Mouse (Mus musculus) urinary bladder, adult 2 months (tissue): ENCODE measurements around the gene Olfr1034. TPM values are rescaled to one million over a fixed set of nuclear protein-coding genes. Genes with fewer than 3 reads are reported as not detected.
"Not testable (repeated sequence)": the region's sequence is repeated elsewhere in the genome, so short reads cannot be mapped to it uniquely, and the experiment has no call there.

ENCODE experiments used
- DNase-seq: peaks from one replicate; pipeline ENCODE4 v3.0.0; 2022; ENCODE audit warnings: low spot score
- polyA plus RNA-seq: library from polyadenylated mRNA; depleted of rRNA; stranded (reverse); fragments of >200 nt; gene quantifications from 2 replicates; pipeline ENCODE4 v1.2.3, GENCODE M21; 2012; rRNA removed

The Olfr1034 gene
- 0.68 and 0.85 TPM in 2 replicates for polyA plus RNA-seq

- DNase-seq = no peak
Measured at GRCm38 (mm10) chr2:86045561-86045960, at the start of gene Olfr1034. Gene Olfr1034, plus strand, starts transcription at chr2:86045861.

- no peak for DNase-seq
Measured at GRCm38 (mm10) chr2:86005240-86005639, 40.4 kb upstream of the Olfr1034 start, which contains the start of gene Olfr1032. Gene Olfr1032, plus strand, starts transcription at chr2:86005540.

DNA sequence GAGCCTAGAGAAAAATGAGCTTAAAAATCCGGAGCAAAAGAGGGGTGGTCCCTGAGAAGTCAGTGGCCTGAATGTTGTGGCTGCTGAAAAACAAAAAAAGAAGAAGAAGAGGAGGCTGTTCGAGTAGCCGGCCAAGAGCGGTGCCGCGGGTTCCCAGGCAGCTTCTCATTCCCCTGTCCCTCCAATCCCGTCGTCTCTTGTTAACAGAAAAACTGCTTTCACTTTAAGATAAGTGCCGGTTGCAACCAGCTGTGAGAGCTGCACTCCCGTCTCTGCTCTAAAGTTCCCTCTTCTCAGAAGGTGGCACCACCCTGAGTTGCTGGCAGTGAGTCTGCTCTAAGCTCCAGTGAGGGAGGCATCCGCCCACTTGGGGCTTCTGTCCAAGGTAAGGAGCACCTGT, 25.3 kb upstream of the Olfr1034 start, which contains the start of gene Olfr1033:
Olfr1033 (plus strand) TSS at position 228 of the 400 bp plus-strand sequence.
- DNase-seq = not testable (repeated sequence)

DNA sequence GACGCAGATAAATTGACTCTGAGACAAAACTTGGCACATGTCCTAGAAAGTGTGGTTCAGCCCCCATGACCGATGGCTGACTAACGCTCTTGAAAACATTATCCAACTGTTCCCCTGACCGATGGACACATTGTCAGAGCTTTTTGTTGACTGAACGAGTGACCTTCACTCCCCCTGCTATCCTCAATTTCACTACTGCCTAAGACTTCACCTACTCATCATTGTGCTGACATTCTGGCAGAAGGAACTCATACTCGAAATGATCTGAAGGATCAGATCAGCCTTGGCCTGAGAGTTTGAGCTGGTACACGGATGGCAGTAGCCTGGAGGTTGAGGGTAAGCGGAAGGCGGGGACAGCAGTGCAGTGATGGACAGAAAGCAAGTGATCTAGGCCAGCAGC, 24.1 kb upstream of the Olfr1034 start:
- not testable (repeated sequence) for DNase-seq

DNA sequence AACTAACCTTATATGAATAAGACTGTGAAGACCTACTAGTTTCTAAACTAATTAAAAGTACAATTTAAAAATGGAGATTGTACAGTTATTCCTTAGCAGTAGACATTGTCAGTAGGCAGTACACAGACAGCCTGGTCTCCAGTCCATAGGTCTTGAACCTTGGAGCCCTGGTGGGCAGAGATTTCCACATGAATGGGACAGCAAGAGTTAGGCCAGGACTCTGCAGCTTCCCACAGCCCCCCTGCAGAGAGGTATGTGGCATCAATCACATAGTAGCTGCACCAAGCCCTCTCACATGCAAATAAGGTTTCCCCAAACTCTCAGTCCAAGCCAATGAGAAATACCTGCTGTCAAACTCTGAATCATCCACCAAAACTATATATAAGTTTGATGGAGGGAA, 5.1 kb downstream of the Olfr1034 start:
- not testable (repeated sequence) for DNase-seq

DNA sequence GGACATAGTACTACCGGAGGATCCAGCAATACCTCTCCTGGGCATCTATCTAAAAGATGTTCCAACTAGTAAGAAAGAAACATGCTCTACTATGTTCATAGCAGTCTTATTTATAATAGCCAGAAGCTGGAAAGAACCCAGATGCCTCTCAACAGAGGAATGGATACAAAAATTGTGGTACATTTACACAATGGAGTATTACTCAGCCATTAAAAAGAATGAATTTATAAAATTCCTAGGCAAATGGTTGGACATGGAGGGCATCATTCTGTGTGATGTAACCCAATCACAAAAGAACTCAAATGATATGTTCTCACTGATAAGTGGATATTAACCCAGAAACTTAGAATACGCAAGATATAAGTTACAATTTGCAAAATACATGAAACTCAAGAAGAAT, 18.1 kb downstream of the Olfr1034 start:
- not testable (repeated sequence) for DNase-seq

DNA sequence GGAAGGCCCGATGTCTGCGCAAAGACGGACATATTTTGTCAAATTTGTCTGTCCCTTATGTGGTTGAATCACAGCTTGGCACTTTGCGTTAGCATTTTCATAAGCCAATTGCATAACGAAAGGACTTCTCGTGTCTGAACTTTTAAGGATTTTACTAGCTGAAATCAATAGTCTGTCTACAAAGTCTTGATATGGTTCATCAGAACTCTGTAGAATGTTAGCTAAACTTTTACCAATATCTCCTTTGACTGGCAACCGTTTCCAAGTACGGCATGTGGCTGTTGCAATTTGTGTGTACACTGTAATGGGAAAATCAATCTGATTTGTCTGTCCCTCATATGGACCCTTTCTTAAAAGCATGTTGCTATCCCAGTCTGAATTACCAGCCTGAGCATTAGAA, 24.5 kb downstream of the Olfr1034 start:
- DNase-seq = no peak

DNA sequence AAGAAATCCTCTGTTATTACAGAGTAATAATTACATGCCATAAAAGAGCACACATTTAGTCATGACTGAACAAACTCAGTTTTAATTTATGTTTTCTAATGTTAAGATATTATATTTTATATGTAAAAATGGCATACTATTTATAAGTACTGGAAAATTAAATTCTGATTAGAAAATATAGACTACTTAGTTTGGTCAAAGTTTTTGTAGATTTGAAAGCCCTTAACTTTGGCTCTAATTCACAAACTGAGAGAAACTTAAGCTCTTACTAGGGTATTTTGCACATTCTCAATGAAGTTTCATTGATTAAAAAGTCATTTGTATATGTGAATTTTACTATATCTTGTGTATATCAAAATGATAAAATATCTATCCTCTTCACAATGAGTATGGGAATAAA, 28.0 kb downstream of the Olfr1034 start, which contains the start of gene Olfr1036:
Olfr1036 (plus strand) TSS at position 301 of the 400 bp plus-strand sequence.
- not testable (repeated sequence) for DNase-seq

GRCm38 (mm10) chr2:86080478-86080877, 34.8 kb downstream of the Olfr1034 start:
- DNase-seq = not testable (repeated sequence)

GRCm38 (mm10) chr2:86087285-86087684, 41.6 kb downstream of the Olfr1034 start, which contains the start of gene Olfr1037:
Gene Olfr1037, minus strand, starts transcription at chr2:86087385.
- no peak for DNase-seq

Other genes with a start within 250 kb of the Olfr1034 start
- not detected in 2 replicates for gene Olfr1016, start 243.3 kb upstream of the Olfr1034 start, polyA plus RNA-seq
- not detected in 2 replicates for gene Olfr1018, start 227.4 kb upstream of the Olfr1034 start, polyA plus RNA-seq
- not detected in 2 replicates for gene Olfr1019, start 200.4 kb upstream of the Olfr1034 start, polyA plus RNA-seq
- not detected in 2 replicates for gene Olfr1020, start 198.8 kb upstream of the Olfr1034 start, polyA plus RNA-seq
- not detected in 2 replicates for gene Olfr1022, start 177.3 kb upstream of the Olfr1034 start, polyA plus RNA-seq
- gene Olfr1023, start 160.2 kb upstream of the Olfr1034 start, polyA plus RNA-seq = not detected in 2 replicates
- gene Olfr1024, start 140.8 kb upstream of the Olfr1034 start, polyA plus RNA-seq = not detected in 2 replicates
- gene Olfr1025-ps1, start 130.7 kb upstream of the Olfr1034 start, polyA plus RNA-seq = not detected in 2 replicates
- gene Olfr1026, start 124.3 kb upstream of the Olfr1034 start, polyA plus RNA-seq = not detected in 2 replicates
- not detected in 2 replicates for gene Olfr1028, start 95.4 kb upstream of the Olfr1034 start, polyA plus RNA-seq
- 0.04 TPM in 1 of 2 replicates, not detected in the other for gene Olfr1029, start 72.0 kb upstream of the Olfr1034 start, polyA plus RNA-seq
- not detected in 2 replicates for gene Olfr1030, start 66.6 kb upstream of the Olfr1034 start, polyA plus RNA-seq
- gene Olfr1031, start 55.6 kb upstream of the Olfr1034 start, polyA plus RNA-seq = not detected in 2 replicates
- not detected in 2 replicates for gene Olfr1032, start 40.3 kb upstream of the Olfr1034 start, polyA plus RNA-seq
- gene Olfr1033, start 25.2 kb upstream of the Olfr1034 start, polyA plus RNA-seq = 3.9 and 4.5 TPM in 2 replicates
- gene Olfr1036, start 28.1 kb downstream of the Olfr1034 start, polyA plus RNA-seq = not detected in 2 replicates
- gene Olfr1037, start 41.5 kb downstream of the Olfr1034 start, polyA plus RNA-seq = not detected in 2 replicates
- gene Olfr1039, start 90.1 kb downstream of the Olfr1034 start, polyA plus RNA-seq = not detected in 2 replicates
- gene Olfr1040, start 100.9 kb downstream of the Olfr1034 start, polyA plus RNA-seq = not detected in 2 replicates
- not detected in 2 replicates for gene Olfr1042, start 116.0 kb downstream of the Olfr1034 start, polyA plus RNA-seq
- not detected in 2 replicates for gene Olfr1043, start 121.7 kb downstream of the Olfr1034 start, polyA plus RNA-seq
- gene Olfr1044, start 132.0 kb downstream of the Olfr1034 start, polyA plus RNA-seq = not detected in 2 replicates
- not detected in 2 replicates for gene Olfr52, start 139.8 kb downstream of the Olfr1034 start, polyA plus RNA-seq
- not detected in 2 replicates for gene Olfr1045, start 157.1 kb downstream of the Olfr1034 start, polyA plus RNA-seq
- gene Olfr1046, start 173.5 kb downstream of the Olfr1034 start, polyA plus RNA-seq = not detected in 2 replicates
- gene Olfr1047, start 185.5 kb downstream of the Olfr1034 start, polyA plus RNA-seq = not detected in 2 replicates
- gene Olfr1048, start 194.4 kb downstream of the Olfr1034 start, polyA plus RNA-seq = not detected in 2 replicates
- not detected in 2 replicates for gene Olfr1049, start 212.5 kb downstream of the Olfr1034 start, polyA plus RNA-seq
- gene Olfr1051, start 233.2 kb downstream of the Olfr1034 start, polyA plus RNA-seq = not detected in 2 replicates
- gene Olfr1052, start 246.6 kb downstream of the Olfr1034 start, polyA plus RNA-seq = not detected in 2 replicates